Mouse (Mus musculus): Measurements from ENCODE around the gene Mrm2. TPM values are rescaled to one million over a fixed set of nuclear protein-coding genes. Genes with fewer than 3 reads are reported as not detected.

Gene Mrm2
- 22.3 and 22.7 TPM in 2 replicates for polyA plus RNA-seq (2014; fragmentation: Nextera tagmentation; extraction: Ambion mirVana)

DNA sequence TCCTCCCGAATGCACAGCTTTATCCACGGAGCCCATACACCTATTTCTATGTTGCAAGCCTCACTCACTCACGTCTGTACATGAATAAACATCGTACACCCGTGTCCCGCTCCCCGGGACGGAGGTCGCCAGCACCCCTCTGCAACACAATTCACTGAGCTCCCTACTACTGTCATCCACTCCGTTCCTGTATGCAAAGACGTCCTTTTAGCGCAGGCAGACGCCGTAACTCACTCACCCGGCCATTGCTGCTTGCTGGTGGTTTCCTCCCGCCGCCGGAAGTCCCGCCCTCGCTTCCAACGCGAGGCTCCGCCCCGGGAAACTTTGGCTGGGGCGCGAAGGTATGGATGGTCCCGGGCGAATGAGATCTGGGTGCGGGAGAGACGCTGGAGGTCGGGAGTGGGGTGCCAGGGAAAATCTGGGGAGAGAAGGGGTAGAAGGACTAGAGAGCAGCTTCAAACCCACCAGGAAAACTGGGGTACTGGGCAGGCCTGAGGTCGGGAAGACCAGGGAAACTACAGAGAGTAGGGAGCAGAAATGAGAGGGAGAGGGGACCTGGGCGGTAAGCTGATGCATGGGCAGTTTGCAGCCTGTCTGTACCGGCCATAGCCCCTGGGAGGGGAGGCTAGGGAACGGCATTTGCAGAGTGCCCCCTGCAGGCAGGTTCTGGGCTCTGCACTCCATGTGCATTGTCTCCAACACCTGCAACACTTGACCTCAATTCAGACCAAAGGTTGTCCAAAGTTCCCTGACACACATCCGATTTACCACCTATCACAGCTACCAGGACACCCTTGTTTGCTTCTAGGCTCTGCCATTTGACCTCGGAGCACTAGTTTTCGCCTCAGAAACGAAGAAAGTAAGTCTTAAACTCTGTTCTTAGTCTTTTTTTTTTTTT, at the start of gene Mrm2:
Gene Mrm2 (minus strand): TSS at position 284 of the 898 bp plus-strand sequence.
- peak within 1 kb of the TSS; percentile 87 for H3K4me2 ChIP-seq (ENCODE audit: low read depth, low read length)
- H3K36me3 ChIP-seq (ENCODE audit: control insufficient read depth, insufficient read depth, low read length): no peaks in the 10 kb centered on the region
- H3K9me3 ChIP-seq (ENCODE audit: control insufficient read depth, low read length): no peaks in the 10 kb centered on the region
- H3K4me3 ChIP-seq (ENCODE audit: low read depth, low read length): peak within 1 kb of the TSS; percentile 57
- H3K9ac ChIP-seq (replicated peaks; ENCODE audit: low read depth, low read length): peak within 1 kb of the TSS; percentile 77
- H3K4me1 ChIP-seq (ENCODE audit: control insufficient read depth, insufficient read depth, low read length): peaks cover 7% of the 10 kb centered on the region; the same call in 1 of the 2 replicates
- H3K27ac ChIP-seq (ENCODE audit: low read depth, low read length): peak within 1 kb of the TSS; percentile 75
- under 1% methylated on average over 39 of the region's 39 CpGs for WGBS
- peak; percentile 86 for ATAC-seq (ENCODE audit: low read depth)
- no peaks in the 10 kb centered on the region for H3K27me3 ChIP-seq (ENCODE audit: control insufficient read depth, insufficient read depth, low read length)

DNA sequence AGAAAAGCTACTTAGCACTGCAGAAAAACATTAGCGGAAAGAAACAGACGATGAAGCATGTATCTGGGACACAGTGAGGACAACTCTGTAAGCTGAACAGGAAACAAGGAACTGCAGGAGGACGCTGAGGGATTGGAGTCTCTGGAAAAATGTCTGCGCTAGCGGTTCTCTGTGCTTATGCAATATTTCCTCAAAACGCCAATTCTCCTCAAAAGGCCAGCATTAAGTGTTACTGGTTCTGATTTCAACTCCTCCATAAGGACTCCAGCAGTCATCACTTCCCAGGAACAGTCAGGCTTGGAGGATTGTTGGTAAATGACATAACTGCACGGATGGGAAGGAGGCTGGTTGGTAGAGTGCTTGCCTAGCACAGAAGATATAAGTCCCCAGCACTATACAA, 49.5 kb upstream of the Mrm2 start:
- Histone ChIP-seq H3K4me3 (ENCODE audit: low read depth, low read length) (no peak overlapping the region), H3K27me3 (ENCODE audit: control insufficient read depth, insufficient read depth, low read length) (no peaks in the 10 kb centered on the region), H3K9me3 (ENCODE audit: control insufficient read depth, low read length) (no peaks in the 10 kb centered on the region), H3K9ac (replicated peaks; ENCODE audit: low read depth, low read length) (no peak overlapping the region), H3K27ac (ENCODE audit: low read depth, low read length) (no peak overlapping the region), H3K36me3 (ENCODE audit: control insufficient read depth, insufficient read depth, low read length) (no peaks in the 10 kb centered on the region), H3K4me2 (ENCODE audit: low read depth, low read length) (no peak overlapping the region), H3K4me1 (ENCODE audit: control insufficient read depth, insufficient read depth, low read length) (0 out of 2 replicates have a peak, but pooled peaks cover 3% of the 10 kb centered on the region)
- ATAC-seq (ENCODE audit: low read depth): no peak
- 92% methylated on average over 7 of the region's 7 CpGs for WGBS

DNA sequence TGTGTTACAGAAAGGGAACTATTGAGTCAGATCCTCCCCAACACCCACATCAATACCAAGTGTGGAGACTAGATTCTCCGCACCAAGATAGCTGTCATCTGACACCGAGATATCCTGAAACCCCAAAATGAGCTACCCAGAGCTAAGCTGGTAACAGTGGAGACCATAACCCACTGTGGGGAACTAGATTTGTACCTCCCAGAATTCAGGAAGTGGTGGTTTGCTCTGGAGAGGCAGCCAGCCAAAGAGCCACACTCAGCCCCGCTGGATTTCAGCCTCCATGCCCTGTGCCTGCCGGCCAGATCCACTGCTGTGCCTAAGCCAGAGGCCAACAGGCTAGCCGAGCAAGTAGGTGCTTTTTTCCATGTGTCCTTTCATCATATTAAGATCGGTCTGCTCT, 47.6 kb upstream of the Mrm2 start:
- Histone ChIP-seq H3K4me2 (ENCODE audit: low read depth, low read length) (no peak overlapping the region), H3K4me1 (ENCODE audit: control insufficient read depth, insufficient read depth, low read length) (0 out of 2 replicates have a peak, but pooled peaks cover 3% of the 10 kb centered on the region), H3K9ac (replicated peaks; ENCODE audit: low read depth, low read length) (no peak overlapping the region), H3K36me3 (ENCODE audit: control insufficient read depth, insufficient read depth, low read length) (no peaks in the 10 kb centered on the region), H3K9me3 (ENCODE audit: control insufficient read depth, low read length) (no peaks in the 10 kb centered on the region), H3K27me3 (ENCODE audit: control insufficient read depth, insufficient read depth, low read length) (no peaks in the 10 kb centered on the region), H3K27ac (ENCODE audit: low read depth, low read length) (no peak overlapping the region), H3K4me3 (ENCODE audit: low read depth, low read length) (no peak overlapping the region)
- ATAC-seq (ENCODE audit: low read depth): no peak
- WGBS: 84% methylated on average over 6 of the region's 6 CpGs

DNA sequence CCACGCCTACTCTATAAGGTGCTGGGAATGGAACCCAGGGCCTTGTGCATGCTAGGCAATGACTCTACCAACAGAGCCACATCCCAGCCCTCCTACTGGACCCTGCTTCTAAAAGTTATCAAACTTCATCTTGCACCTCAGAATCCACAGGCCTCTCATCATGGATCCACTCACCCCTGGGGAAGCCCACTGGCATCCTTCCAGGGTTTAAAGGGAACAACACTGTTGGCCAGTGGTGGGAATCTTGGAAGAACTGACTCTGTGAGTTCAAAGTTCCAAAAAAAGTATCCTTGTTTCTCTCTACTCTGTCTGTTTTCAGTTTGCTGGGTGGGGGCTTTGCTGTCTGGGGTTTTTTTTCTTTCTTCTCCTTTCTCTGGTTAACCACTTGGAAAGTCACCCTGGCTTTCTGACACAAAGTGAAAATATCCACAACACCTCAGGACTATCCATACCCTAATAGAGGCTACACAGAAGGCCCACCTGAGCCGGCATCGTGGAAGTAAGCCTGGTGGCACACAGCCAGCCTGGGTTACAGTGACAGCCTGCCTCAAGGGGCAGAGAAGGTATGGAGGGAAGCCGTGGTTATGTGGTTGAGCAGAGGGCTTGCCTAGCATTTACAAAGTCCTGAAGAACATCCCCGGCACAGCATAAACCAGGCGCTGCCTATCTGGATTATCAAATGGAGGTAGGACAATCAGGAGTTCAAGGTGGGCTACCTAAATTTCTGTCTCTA, 46.6 kb upstream of the Mrm2 start:
- no peaks in the 10 kb centered on the region for H3K4me1 ChIP-seq (ENCODE audit: control insufficient read depth, insufficient read depth, low read length)
- H3K9me3 ChIP-seq (ENCODE audit: control insufficient read depth, low read length): no peaks in the 10 kb centered on the region
- no peak overlapping the region for H3K4me2 ChIP-seq (ENCODE audit: low read depth, low read length)
- H3K27me3 ChIP-seq (ENCODE audit: control insufficient read depth, insufficient read depth, low read length): no peaks in the 10 kb centered on the region
- WGBS: 93% methylated on average over 6 of the region's 6 CpGs
- ATAC-seq (ENCODE audit: low read depth): no peak
- no peak overlapping the region for H3K27ac ChIP-seq (ENCODE audit: low read depth, low read length)
- H3K4me3 ChIP-seq (ENCODE audit: low read depth, low read length): no peak overlapping the region
- H3K36me3 ChIP-seq (ENCODE audit: control insufficient read depth, insufficient read depth, low read length): no peaks in the 10 kb centered on the region
- no peak overlapping the region for H3K9ac ChIP-seq (replicated peaks; ENCODE audit: low read depth, low read length)

GRCm38 (mm10) chr5:140375249-140375829, 43.6 kb upstream of the Mrm2 start:
- ATAC-seq (ENCODE audit: low read depth): no peak
- Histone ChIP-seq H3K9ac (replicated peaks; ENCODE audit: low read depth, low read length) (no peak overlapping the region), H3K27me3 (ENCODE audit: control insufficient read depth, insufficient read depth, low read length) (no peaks in the 10 kb centered on the region), H3K4me1 (ENCODE audit: control insufficient read depth, insufficient read depth, low read length) (no peaks in the 10 kb centered on the region), H3K9me3 (ENCODE audit: control insufficient read depth, low read length) (no peaks in the 10 kb centered on the region), H3K36me3 (ENCODE audit: control insufficient read depth, insufficient read depth, low read length) (no peaks in the 10 kb centered on the region), H3K4me3 (ENCODE audit: low read depth, low read length) (no peak overlapping the region), H3K27ac (ENCODE audit: low read depth, low read length) (no peak overlapping the region), H3K4me2 (ENCODE audit: low read depth, low read length) (no peak overlapping the region)
- 93% methylated on average over 4 of the region's 4 CpGs for WGBS

GRCm38 (mm10) chr5:140374226-140374625, 42.5 kb upstream of the Mrm2 start:
- H3K27ac ChIP-seq (ENCODE audit: low read depth, low read length): no peak overlapping the region

GRCm38 (mm10) chr5:140373711-140374110, 42.0 kb upstream of the Mrm2 start:
- H3K4me1 ChIP-seq (ENCODE audit: control insufficient read depth, insufficient read depth, low read length): no peaks in the 10 kb centered on the region
- H3K4me3 ChIP-seq (ENCODE audit: low read depth, low read length): no peak overlapping the region
- no peaks in the 10 kb centered on the region for H3K36me3 ChIP-seq (ENCODE audit: control insufficient read depth, insufficient read depth, low read length)
- H3K27ac ChIP-seq (ENCODE audit: low read depth, low read length): no peak overlapping the region
- no peaks in the 10 kb centered on the region for H3K27me3 ChIP-seq (ENCODE audit: control insufficient read depth, insufficient read depth, low read length)
- no peak for ATAC-seq (ENCODE audit: low read depth)
- no peak overlapping the region for H3K9ac ChIP-seq (replicated peaks; ENCODE audit: low read depth, low read length)
- 83% methylated on average over 2 of the region's 2 CpGs for WGBS
- no peaks in the 10 kb centered on the region for H3K9me3 ChIP-seq (ENCODE audit: control insufficient read depth, low read length)
- no peak overlapping the region for H3K4me2 ChIP-seq (ENCODE audit: low read depth, low read length)

More at GRCm38 (mm10) chr5:140374226-140374625, 42.5 kb upstream of the Mrm2 start:
- 12% methylated on average over 3 of the region's 3 CpGs for WGBS
- Histone ChIP-seq H3K4me2 (ENCODE audit: low read depth, low read length) (no peak overlapping the region), H3K4me3 (ENCODE audit: low read depth, low read length) (no peak overlapping the region), H3K27me3 (ENCODE audit: control insufficient read depth, insufficient read depth, low read length) (no peaks in the 10 kb centered on the region), H3K36me3 (ENCODE audit: control insufficient read depth, insufficient read depth, low read length) (no peaks in the 10 kb centered on the region), H3K4me1 (ENCODE audit: control insufficient read depth, insufficient read depth, low read length) (no peaks in the 10 kb centered on the region), H3K9ac (replicated peaks; ENCODE audit: low read depth, low read length) (no peak overlapping the region), H3K9me3 (ENCODE audit: control insufficient read depth, low read length) (no peaks in the 10 kb centered on the region)
- ATAC-seq (ENCODE audit: low read depth): no peak

GRCm38 (mm10) chr5:140371671-140372070, 40.0 kb upstream of the Mrm2 start:
- H3K36me3 ChIP-seq (ENCODE audit: control insufficient read depth, insufficient read depth, low read length): no peaks in the 10 kb centered on the region
- H3K9me3 ChIP-seq (ENCODE audit: control insufficient read depth, low read length): no peaks in the 10 kb centered on the region
- 97% methylated on average over 3 of the region's 3 CpGs for WGBS
- H3K9ac ChIP-seq (replicated peaks; ENCODE audit: low read depth, low read length): no peak overlapping the region
- no peaks in the 10 kb centered on the region for H3K4me1 ChIP-seq (ENCODE audit: control insufficient read depth, insufficient read depth, low read length)
- H3K27ac ChIP-seq (ENCODE audit: low read depth, low read length): no peak overlapping the region
- no peak overlapping the region for H3K4me3 ChIP-seq (ENCODE audit: low read depth, low read length)
- no peak for ATAC-seq (ENCODE audit: low read depth)
- no peak overlapping the region for H3K4me2 ChIP-seq (ENCODE audit: low read depth, low read length)
- no peaks in the 10 kb centered on the region for H3K27me3 ChIP-seq (ENCODE audit: control insufficient read depth, insufficient read depth, low read length)

All from neural tube, embryonic 14.5 days (tissue).